Mouse (Mus musculus) midbrain, embryonic 11.5 days (tissue): Measurements from ENCODE around the gene Tent4b. TPM values are rescaled to one million over a fixed set of nuclear protein-coding genes. Genes with fewer than 3 reads are reported as not detected.

ENCODE experiments used
- ATAC-seq: fragments of 200-750 bp; cut with Nextera tagmentation; 2 replicates; pipeline ENCODE4 v1.8.0; 2017; ENCODE audit warnings: moderate TSS enrichment, moderate library complexity; ENCODE audit not compliant: low FRiP score
- DNase-seq: peaks from one replicate; pipeline ENCODE4 v3.0.0; 2015; ENCODE audit warnings: low spot score; ENCODE audit errors: missing footprints
- H3K27ac ChIP-seq: fragments of 300-500 bp; sonication (generic); 2 replicates; pipeline ENCODE4 v1.5.1; 2014; ENCODE audit warnings: low read depth, low read length
- H3K27me3 ChIP-seq: fragments of 300-500 bp; sonication (generic); 2 replicates; pipeline ENCODE4 v1.6.1; 2014; ENCODE audit warnings: mild to moderate bottlenecking, low read length, moderate library complexity, mixed read lengths; ENCODE audit not compliant: control insufficient read depth, insufficient read depth
- H3K36me3 ChIP-seq: fragments of 300-500 bp; sonication (generic); 2 replicates; pipeline ENCODE4 v1.6.1; 2014; ENCODE audit warnings: mild to moderate bottlenecking, low read length, moderate library complexity, mixed read lengths; ENCODE audit not compliant: control insufficient read depth, insufficient read depth
- H3K4me1 ChIP-seq: fragments of 300-500 bp; sonication (generic); 2 replicates; pipeline ENCODE4 v1.6.1; 2014; ENCODE audit warnings: low read length; ENCODE audit not compliant: control insufficient read depth, insufficient read depth
- H3K4me2 ChIP-seq: fragments of 300-500 bp; sonication (generic); 2 replicates; pipeline ENCODE4 v1.6.1; 2014; ENCODE audit warnings: mild to moderate bottlenecking, moderate library complexity
- H3K4me3 ChIP-seq: fragments of 300-500 bp; sonication (generic); 2 replicates; pipeline ENCODE4 v1.5.1; 2014; ENCODE audit warnings: low read depth, low read length
- H3K9ac ChIP-seq: fragments of 300-500 bp; sonication (generic); 2 replicates; pipeline ENCODE4 v1.6.1; 2014; ENCODE audit warnings: low read length
- H3K9me3 ChIP-seq: fragments of 300-500 bp; sonication (generic); 2 replicates; pipeline ENCODE4 v1.6.1; 2016; ENCODE audit warnings: low read length; ENCODE audit not compliant: control insufficient read depth
- WGBS: fragments of 180-500 bp; shearing (Covaris S2); extraction: QIAGEN DNeasy Blood & Tissue Kit; methylation state at CpG from one replicate; pipeline ENCODE4 v1.1.7; 2014; 5-methylcytosine and 5-hydroxymethylcytosine counted together
- polyA plus RNA-seq: library from polyadenylated mRNA; unstranded; fragments of >200 nt; fragmentation: Nextera tagmentation; extraction: Ambion mirVana; gene quantifications from 2 replicates; pipeline ENCODE4 v1.2.1, GENCODE M21; 2014

The Tent4b gene
- polyA plus RNA-seq, 1 experiment from 2014 or later: 12.5 TPM

DNA sequence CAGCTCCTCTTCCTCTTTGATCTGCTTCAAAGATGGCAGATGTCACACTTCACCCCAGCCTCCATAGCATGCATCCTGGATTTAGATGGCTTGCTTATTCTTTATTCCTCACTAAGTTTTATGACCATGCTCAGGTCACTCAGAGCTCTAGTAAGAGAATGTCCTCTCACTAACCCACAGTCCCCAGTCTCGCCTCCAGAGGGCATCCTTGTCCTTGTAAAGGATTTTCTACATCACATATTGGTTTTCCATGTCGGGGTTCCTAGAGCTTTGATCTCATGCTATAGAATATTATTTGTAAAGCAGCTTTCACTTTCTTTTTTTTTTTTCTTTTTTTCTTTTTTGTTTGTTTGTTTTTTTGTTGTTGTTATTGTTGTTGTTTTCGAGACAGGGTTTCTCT, 53.8 kb downstream of the Tent4b start:
- Histone ChIP-seq H3K9ac (no peak overlapping the region), H3K9me3 (no peaks in the 10 kb centered on the region), H3K27ac (no peak overlapping the region), H3K27me3 (no peaks in the 10 kb centered on the region), H3K4me1 (no peaks in the 10 kb centered on the region; the same call in 1 of the 2 replicates), H3K4me2 (no peak overlapping the region), H3K36me3 (peaks cover 2% of the 10 kb centered on the region; the same call in 1 of the 2 replicates), H3K4me3 (no peak overlapping the region)
- DNase-seq (no peak), ATAC-seq (no peak)
- WGBS: 84% methylated on average over 3 of the region's 3 CpGs

DNA sequence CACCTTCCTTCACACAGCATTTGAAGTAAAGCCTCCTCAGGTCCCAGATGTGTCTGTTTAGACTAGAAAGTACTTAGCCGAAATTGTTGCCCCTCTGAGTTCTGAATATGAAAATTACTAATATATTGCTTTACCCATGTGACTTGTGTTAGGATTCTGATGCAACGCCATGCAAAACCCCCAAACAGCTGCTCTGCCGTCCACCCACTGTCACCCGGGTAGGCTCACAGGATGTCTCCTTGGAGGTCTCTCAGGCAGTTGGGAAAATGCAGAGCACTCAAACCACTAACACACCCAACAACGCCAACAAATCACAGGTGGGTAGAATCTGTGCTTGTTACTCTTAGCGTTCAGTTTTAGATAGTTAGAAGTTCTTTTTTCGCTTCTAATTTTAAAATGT, 55.9 kb downstream of the Tent4b start:
- no peak for DNase-seq
- WGBS: 91% methylated on average over 7 of the region's 7 CpGs
- Histone ChIP-seq H3K27me3 (no peaks in the 10 kb centered on the region), H3K9me3 (no peaks in the 10 kb centered on the region), H3K4me1 (no peaks in the 10 kb centered on the region; the same call in 1 of the 2 replicates), H3K36me3 (peaks cover 2% of the 10 kb centered on the region; the same call in 1 of the 2 replicates), H3K9ac (no peak overlapping the region), H3K4me2 (no peak overlapping the region), H3K27ac (no peak overlapping the region), H3K4me3 (no peak overlapping the region)
- no peak for ATAC-seq

GRCm38 (mm10) chr8:88258024-88258423, 59.0 kb downstream of the Tent4b start:
- H3K4me2 ChIP-seq: no peak overlapping the region
- H3K27ac ChIP-seq: no peak overlapping the region
- 34% methylated on average over 6 of the region's 6 CpGs for WGBS
- ATAC-seq (no peak), DNase-seq (peak; percentile 84)
- H3K4me1 ChIP-seq: no peaks in the 10 kb centered on the region; the same call in 1 of the 2 replicates
- no peaks in the 10 kb centered on the region for H3K27me3 ChIP-seq
- 0 out of 2 replicates have a peak, but pooled peaks cover 2% of the 10 kb centered on the region for H3K36me3 ChIP-seq
- H3K9me3 ChIP-seq: no peaks in the 10 kb centered on the region
- H3K9ac ChIP-seq: no peak overlapping the region
- H3K4me3 ChIP-seq: no peak overlapping the region

DNA sequence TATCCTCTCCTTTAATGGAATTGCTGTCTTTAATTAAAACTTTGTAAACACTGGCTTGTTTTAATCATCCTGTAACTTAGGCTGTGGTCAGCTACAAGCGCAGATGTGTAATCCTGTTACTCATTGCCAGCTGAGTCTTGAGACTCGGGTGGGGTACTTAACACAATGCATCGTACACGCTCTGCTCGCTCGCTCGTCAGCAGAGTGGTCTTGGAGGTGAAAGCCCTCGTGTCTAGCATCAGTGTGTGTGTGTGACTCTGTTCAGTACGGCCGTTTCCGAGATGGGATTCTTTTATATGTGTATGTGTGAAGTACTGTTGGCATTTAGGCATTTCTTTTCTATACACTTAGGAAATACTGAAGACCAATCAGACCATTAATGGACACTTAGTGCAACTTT, 59.5 kb downstream of the Tent4b start:
- Histone ChIP-seq H3K9me3 (no peaks in the 10 kb centered on the region), H3K27me3 (no peaks in the 10 kb centered on the region), H3K9ac (no peak overlapping the region), H3K4me3 (no peak overlapping the region), H3K4me2 (no peak overlapping the region), H3K36me3 (0 out of 2 replicates have a peak, but pooled peaks cover 2% of the 10 kb centered on the region), H3K4me1 (no peaks in the 10 kb centered on the region; the same call in 1 of the 2 replicates), H3K27ac (no peak overlapping the region)
- DNase-seq (peak; percentile 60), ATAC-seq (no peak)
- 68% methylated on average over 11 of the region's 11 CpGs for WGBS

DNA sequence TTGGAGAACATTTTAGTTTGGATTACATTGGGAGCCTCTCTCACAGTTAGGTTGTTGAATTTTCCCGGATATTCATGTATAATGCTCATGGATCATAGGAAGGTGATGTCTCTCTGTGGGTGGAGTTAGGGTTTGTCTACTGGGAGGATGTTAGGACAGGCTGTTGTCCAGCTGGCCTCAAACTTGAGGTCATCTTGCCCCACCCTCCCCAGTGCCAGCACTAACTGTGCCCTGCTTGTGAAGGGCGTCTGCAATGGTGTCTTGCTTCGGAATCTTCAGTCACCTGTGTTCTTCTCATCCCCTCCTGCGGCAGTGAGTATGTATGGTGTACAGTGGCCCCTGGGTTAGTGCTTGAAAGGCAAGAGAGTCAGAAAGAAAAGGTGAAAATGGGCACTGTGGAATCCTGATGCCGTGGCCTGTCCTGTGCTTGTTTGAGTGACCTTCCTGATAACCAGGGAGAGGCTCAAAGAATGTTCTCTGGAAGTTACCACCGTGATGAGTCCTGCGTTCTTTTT, 61.5 kb downstream of the Tent4b start:
- H3K27me3 ChIP-seq: no peaks in the 10 kb centered on the region
- WGBS: 93% methylated on average over 7 of the region's 7 CpGs
- no peak overlapping the region for H3K27ac ChIP-seq

DNA sequence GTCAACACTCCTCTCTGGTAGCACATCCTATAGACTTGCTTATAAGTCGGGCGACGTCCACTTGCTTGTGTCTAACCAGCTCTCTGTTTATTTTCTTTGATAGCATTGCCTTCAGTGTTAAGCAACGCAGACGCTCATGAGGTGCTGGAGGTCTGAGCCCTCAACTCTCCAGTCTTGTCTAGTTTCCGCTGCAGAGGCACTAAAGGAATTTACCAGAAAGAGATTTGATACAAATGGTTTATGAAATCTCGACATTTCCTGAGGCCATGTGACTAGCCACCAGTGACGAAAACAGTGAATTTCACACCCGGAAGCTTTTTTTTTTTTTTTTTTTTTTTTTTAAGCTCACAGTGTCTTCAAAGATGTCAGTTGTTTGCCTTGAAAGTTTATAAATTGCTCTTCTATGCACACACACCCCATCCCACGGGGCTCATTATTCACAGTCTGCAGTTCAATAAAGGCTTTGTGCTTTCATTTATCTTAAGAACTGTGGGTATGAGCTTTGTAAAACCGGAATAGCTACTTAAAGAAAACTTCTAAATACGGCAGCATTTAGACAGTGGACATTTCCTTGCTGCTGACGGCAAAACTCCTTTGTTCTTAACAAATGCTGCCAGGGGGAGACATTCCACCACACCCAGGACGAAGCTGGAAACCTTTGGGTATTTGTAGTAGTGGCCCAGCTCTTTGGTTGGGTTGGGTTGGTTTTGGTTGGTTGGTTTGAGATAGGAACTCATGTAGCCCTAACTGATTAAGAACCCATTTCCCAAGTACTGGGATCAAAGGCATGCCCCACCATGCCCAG, 64.0 kb downstream of the Tent4b start:
- H3K4me1 ChIP-seq: no peaks in the 10 kb centered on the region
- ATAC-seq (no peak), DNase-seq (no peak)
- H3K9me3 ChIP-seq: no peaks in the 10 kb centered on the region
- no peak overlapping the region for H3K4me2 ChIP-seq
- no peak overlapping the region for H3K9ac ChIP-seq
- H3K27ac ChIP-seq: no peak overlapping the region
- H3K4me3 ChIP-seq: no peak overlapping the region
- WGBS: 67% methylated on average over 14 of the region's 14 CpGs
- H3K36me3 ChIP-seq: no peaks in the 10 kb centered on the region
- H3K27me3 ChIP-seq: no peaks in the 10 kb centered on the region

More for the DNA sequence above, 61.5 kb downstream of the Tent4b start:
- no peaks in the 10 kb centered on the region; the same call in 1 of the 2 replicates for H3K4me1 ChIP-seq
- H3K4me3 ChIP-seq: no peak overlapping the region
- H3K4me2 ChIP-seq: no peak overlapping the region
- H3K36me3 ChIP-seq: no peaks in the 10 kb centered on the region
- H3K9me3 ChIP-seq: no peaks in the 10 kb centered on the region
- H3K9ac ChIP-seq: no peak overlapping the region
- DNase-seq (no peak), ATAC-seq (no peak)

- no peak overlapping the region for H3K4me2 ChIP-seq
- H3K4me3 ChIP-seq: no peak overlapping the region
- WGBS: 15% methylated on average over 2 of the region's 2 CpGs
- no peak for DNase-seq
- ATAC-seq: no peak
- H3K36me3 ChIP-seq: no peaks in the 10 kb centered on the region
- H3K9ac ChIP-seq: no peak overlapping the region
- no peak overlapping the region for H3K27ac ChIP-seq
- no peaks in the 10 kb centered on the region; the same call in 1 of the 2 replicates for H3K4me1 ChIP-seq
- no peaks in the 10 kb centered on the region for H3K9me3 ChIP-seq
- H3K27me3 ChIP-seq: no peaks in the 10 kb centered on the region
These were observed 66.5 kb downstream of the Tent4b start for GRCm38 (mm10) chr8:88265511-88265910.

- Histone ChIP-seq H3K27me3 (no peaks in the 10 kb centered on the region), H3K4me3 (no peak overlapping the region)
- WGBS: 54% methylated on average over 10 of the region's 10 CpGs
These were observed 67.3 kb downstream of the Tent4b start for GRCm38 (mm10) chr8:88266170-88266800.

More at GRCm38 (mm10) chr8:88266170-88266800, 67.3 kb downstream of the Tent4b start:
- Histone ChIP-seq H3K4me1 (no peaks in the 10 kb centered on the region; the same call in 1 of the 2 replicates), H3K27ac (no peak overlapping the region), H3K9me3 (no peaks in the 10 kb centered on the region), H3K9ac (no peak overlapping the region), H3K36me3 (no peaks in the 10 kb centered on the region), H3K4me2 (no peak overlapping the region)
- DNase-seq (peak; percentile 97), ATAC-seq (no peak)
